ENCODE assay signal across 10 mouse cellular contexts in genomic region chr6:51510094-51510493, GRCm38 (mm10). TPM values are rescaled to one million over a fixed set of nuclear protein-coding genes. Genes with fewer than 3 reads are reported as not detected.
DNase-seq lines count a peak whose midpoint lies in the region; ATAC-seq and TF ChIP-seq lines count a peak whose summit lies in the region.
"Had no signal": no experiment of that assay in that cellular context is flagged by ENCODE, and none has a peak within 500 bp of the region (broad histone marks: within the 10 kb centered on the region; RNA-seq: fewer than 3 reads in every experiment).

No protein-coding gene starts in this region.

- H3K36me3 ChIP-seq in heart, embryonic 14.5 days (ENCODE audit: control insufficient read depth, insufficient read depth, low read length), result no peaks in the 10 kb centered on the region
- H3K36me3 ChIP-seq in liver, postnatal 0 days (replicated peaks; ENCODE audit: insufficient read depth, low read length), result no peaks in the 10 kb centered on the region
- no peaks in the 10 kb centered on the region for H3K36me3 ChIP-seq in hindbrain, embryonic 14.5 days (replicated peaks; ENCODE audit: control insufficient read depth, insufficient read depth)
- H3K36me3 ChIP-seq: embryonic facial prominence, embryonic 15.5 days; midbrain, embryonic 12.5 days had no signal

- WGBS in heart, embryonic 14.5 days, result 26% methylated on average over 5 of the region's 5 CpGs
- WGBS in liver, postnatal 0 days (ENCODE audit: insufficient replicate concordance), result 19% methylated on average over 5 of the region's 5 CpGs
- 33% methylated on average over 5 of the region's 5 CpGs for WGBS in hindbrain, embryonic 14.5 days

- TF ChIP-seq CTCF in bone marrow macrophage, adult 2 months (IDR thresholded peaks at IDR 0.05; ENCODE audit: low read depth, low read length), result peak; percentile 63
- TF ChIP-seq CTCF in liver, postnatal 0 days (IDR thresholded peaks at IDR 0.05; ENCODE audit: low read depth), result peak; percentile 83

- H3K4me1 ChIP-seq in bone marrow macrophage, adult 2 months (ENCODE audit: control insufficient read depth, insufficient read depth, low read length), result peaks cover 14% of the 10 kb centered on the region
- H3K4me1 ChIP-seq in heart, embryonic 14.5 days (ENCODE audit: control insufficient read depth in 2 of 2, insufficient read depth in 2 of 2, low read length in 2 of 2), result peaks cover 5 to 6% of the 10 kb centered on the region in 2 experiments; a peak in 2 of 4 replicates
- H3K4me1 ChIP-seq in liver, postnatal 0 days (ENCODE audit: insufficient read depth), result 0 out of 2 replicates have a peak, but pooled peaks cover 4% of the 10 kb centered on the region
- 0 out of 2 replicates have a peak, but pooled peaks cover 3% of the 10 kb centered on the region for H3K4me1 ChIP-seq in hindbrain, embryonic 14.5 days (replicated peaks; ENCODE audit: control insufficient read depth, insufficient read depth, low read length)
- H3K4me1 ChIP-seq: embryonic facial prominence, embryonic 15.5 days had no signal

- no peak overlapping the region for H3K27ac ChIP-seq in bone marrow macrophage, adult 2 months (ENCODE audit: insufficient read depth, low read depth, low read length)
- H3K27ac ChIP-seq in heart, embryonic 14.5 days (replicated peaks in 1 of 2; ENCODE audit: control insufficient read depth in 1 of 2, insufficient read depth in 1 of 2, low read depth in 2 of 2, low read length in 2 of 2), result no peak overlapping the region
- H3K27ac ChIP-seq in liver, postnatal 0 days (ENCODE audit: low read depth), result no peak overlapping the region
- no peak overlapping the region for H3K27ac ChIP-seq in hindbrain, embryonic 14.5 days
- H3K27ac ChIP-seq: embryonic facial prominence, embryonic 15.5 days; midbrain, embryonic 12.5 days had no signal

- H3K27me3 ChIP-seq in heart, embryonic 14.5 days (ENCODE audit: control insufficient read depth, insufficient read depth, low read length), result no peaks in the 10 kb centered on the region
- no peaks in the 10 kb centered on the region for H3K27me3 ChIP-seq in liver, postnatal 0 days (ENCODE audit: insufficient read depth, low read length)
- H3K27me3 ChIP-seq in hindbrain, embryonic 14.5 days (ENCODE audit: control insufficient read depth, insufficient read depth, low read length), result no peaks in the 10 kb centered on the region
- H3K27me3 ChIP-seq: embryonic facial prominence, embryonic 15.5 days; midbrain, embryonic 12.5 days had no signal

- no peak for TF ChIP-seq EP300 in liver, postnatal 0 days (IDR thresholded peaks at IDR 0.05; ENCODE audit: low read depth)

- H3K4me3 ChIP-seq in bone marrow macrophage, adult 2 months (ENCODE audit: insufficient read depth, low read length), result no peak overlapping the region
- no peak overlapping the region for H3K4me3 ChIP-seq in heart, embryonic 14.5 days (ENCODE audit: control insufficient read depth in 1 of 2, insufficient read depth in 1 of 2, low read depth in 1 of 2, low read length in 2 of 2)
- H3K4me3 ChIP-seq in liver, postnatal 0 days (ENCODE audit: low read depth, low read length), result no peak overlapping the region
- H3K4me3 ChIP-seq in hindbrain, embryonic 14.5 days (replicated peaks; ENCODE audit: low read length), result no peak overlapping the region

- H3K4me2 ChIP-seq in heart, embryonic 14.5 days (ENCODE audit: low read length), result peak overlapping the region; percentile 58; the same call in 1 of the 2 replicates
- 0 out of 2 replicates have a peak overlapping the region, but pooled peaks have one; percentile 58 for H3K4me2 ChIP-seq in liver, postnatal 0 days (ENCODE audit: low read depth, low read length)
- H3K4me2 ChIP-seq in hindbrain, embryonic 14.5 days (replicated peaks), result no peak overlapping the region

- ATAC-seq in heart, embryonic 14.5 days (ENCODE audit: insufficient number of reproducible peaks, insufficient read depth, low FRiP score, low read depth), result no peak
- ATAC-seq in liver, postnatal 0 days, result peak; percentile 43; the same call in 1 of the 2 replicates
- no peak for ATAC-seq in hindbrain, embryonic 14.5 days (ENCODE audit: low FRiP score)

- H3K9me3 ChIP-seq in heart, embryonic 14.5 days (ENCODE audit: control insufficient read depth, low read length), result no peaks in the 10 kb centered on the region
- H3K9me3 ChIP-seq in liver, postnatal 0 days (ENCODE audit: low read length), result no peaks in the 10 kb centered on the region
- no peaks in the 10 kb centered on the region for H3K9me3 ChIP-seq in hindbrain, embryonic 14.5 days (ENCODE audit: control insufficient read depth, low read length)
- H3K9me3 ChIP-seq: embryonic facial prominence, embryonic 15.5 days; midbrain, embryonic 12.5 days had no signal

- no peak overlapping the region for H3K9ac ChIP-seq in heart, embryonic 14.5 days (ENCODE audit: low read length)
- 0 out of 2 replicates have a peak overlapping the region, but pooled peaks have one; percentile 26 for H3K9ac ChIP-seq in liver, postnatal 0 days (replicated peaks)
- H3K9ac ChIP-seq in hindbrain, embryonic 14.5 days, result no peak overlapping the region
- H3K9ac ChIP-seq: embryonic facial prominence, embryonic 15.5 days; midbrain, embryonic 12.5 days had no signal

- DNase-seq in layer of hippocampus, adult 9-11 months, result peak; percentile 27
- DNase-seq in layer of hippocampus, postnatal 14 days (ENCODE audit: low spot score in 2 of 2), result no peak
- DNase-seq in ES-CJ7 (ENCODE audit: low read depth, low spot score), result peak; percentile 88
- peak; percentile 75 for DNase-seq in liver, postnatal 0 days
- peak; percentile 59 to 80 for DNase-seq in spleen, postnatal 4 days (ENCODE audit: low spot score in 2 of 2)
- no peak for DNase-seq in hindbrain, embryonic 14.5 days (ENCODE audit: low spot score)

- no peak for TF ChIP-seq POLR2A in bone marrow macrophage, adult 2 months (IDR thresholded peaks at IDR 0.05; ENCODE audit: borderline replicate concordance, low read depth, low read length)

RNA-seq across cellular contexts. Expression of gene Snx10, which starts 13.6 kb away (rescaled TPM):
- total RNA-seq in layer of hippocampus, postnatal 14 days (2021), result 100 to 1,000 TPM; 116 to 117 TPM
- 101 and 105 TPM in 2 replicates for polyA plus RNA-seq in bone marrow macrophage, adult 2 months (2012; ENCODE audit: insufficient read depth, insufficient read length, missing spikeins)
- polyA plus RNA-seq in heart, embryonic 14.5 days (2014; fragmentation: Nextera tagmentation; extraction: Ambion mirVana), result 18.1 and 19.7 TPM in 2 replicates
- 15.3 and 17.7 TPM in 2 replicates for polyA plus RNA-seq in liver, postnatal 0 days (2015; fragmentation: Nextera tagmentation; extraction: Ambion mirVana)
- polyA plus RNA-seq in hindbrain, embryonic 14.5 days (2014; fragmentation: Nextera tagmentation; extraction: Ambion mirVana), result 60.3 and 69.1 TPM in 2 replicates

RNA-seq across cellular contexts. Expression of gene Cbx3, which starts 39.9 kb away (rescaled TPM):
- 100 to 1,000 TPM; 158 to 160 TPM for total RNA-seq in layer of hippocampus, postnatal 14 days (2021)
- 107 and 108 TPM in 2 replicates for polyA plus RNA-seq in bone marrow macrophage, adult 2 months (2012; ENCODE audit: insufficient read depth, insufficient read length, missing spikeins)
- 333 and 340 TPM in 2 replicates for polyA plus RNA-seq in heart, embryonic 14.5 days (2014; fragmentation: Nextera tagmentation; extraction: Ambion mirVana)
- 169 and 174 TPM in 2 replicates for polyA plus RNA-seq in liver, postnatal 0 days (2015; fragmentation: Nextera tagmentation; extraction: Ambion mirVana)
- polyA plus RNA-seq in hindbrain, embryonic 14.5 days (2014; fragmentation: Nextera tagmentation; extraction: Ambion mirVana), result 353 and 390 TPM in 2 replicates

RNA-seq across cellular contexts. Expression of gene Hnrnpa2b1, which starts 40.4 kb away (rescaled TPM):
- 100 to 1,000 TPM; 544 to 550 TPM for total RNA-seq in layer of hippocampus, postnatal 14 days (2021)
- 726 and 831 TPM in 2 replicates for polyA plus RNA-seq in bone marrow macrophage, adult 2 months (2012; ENCODE audit: insufficient read depth, insufficient read length, missing spikeins)
- polyA plus RNA-seq in heart, embryonic 14.5 days (2014; fragmentation: Nextera tagmentation; extraction: Ambion mirVana), result 638 and 739 TPM in 2 replicates
- polyA plus RNA-seq in liver, postnatal 0 days (2015; fragmentation: Nextera tagmentation; extraction: Ambion mirVana), result 546 and 587 TPM in 2 replicates
- 701 and 734 TPM in 2 replicates for polyA plus RNA-seq in hindbrain, embryonic 14.5 days (2014; fragmentation: Nextera tagmentation; extraction: Ambion mirVana)

Comparison
In these comparisons a context has a peak if more than half of its experiments do, and no peak if none do; other contexts are left out.
1. DNase-seq: peak in layer of hippocampus, adult 9-11 months (single experiment), ES-CJ7 (single experiment), liver, postnatal 0 days (single experiment) and spleen, postnatal 4 days (2 of 2); none in layer of hippocampus, postnatal 14 days (0 of 2) and hindbrain, embryonic 14.5 days (single experiment).